Mouse (Mus musculus): ENCODE measurements around the gene Exoc4. TPM values are rescaled to one million over a fixed set of nuclear protein-coding genes. Genes with fewer than 3 reads are reported as not detected.

Exoc4 gene
- polyA plus RNA-seq, 1 experiment: 40.1 TPM

GRCm38 (mm10) chr6:33870468-33871142, 621.7 kb downstream of the Exoc4 start:
- no peak overlapping the region for H3ac ChIP-seq (ENCODE audit: control insufficient read depth, insufficient read length)
- no peaks in the 10 kb centered on the region for H3K27me3 ChIP-seq (ENCODE audit: control insufficient read depth, insufficient read depth, insufficient read length)
- H3K79me2 ChIP-seq (ENCODE audit: control insufficient read depth, insufficient read depth): no peaks in the 10 kb centered on the region
- H3K4me2 ChIP-seq (ENCODE audit: low read depth): no peak overlapping the region
- no peak overlapping the region for H3K4me3 ChIP-seq
- H3K36me3 ChIP-seq (ENCODE audit: control insufficient read depth, insufficient read depth): no peaks in the 10 kb centered on the region
- TF ChIP-seq MAX (IDR thresholded peaks at IDR 0.05; ENCODE audit: low read depth): no peak
- no peak for TF ChIP-seq MYOG (IDR thresholded peaks at IDR 0.05; ENCODE audit: control insufficient read depth in 1 of 3, insufficient read depth in 1 of 3, insufficient read length in 2 of 3, low read depth in 2 of 3)
- no peak for TF ChIP-seq TCF12 (IDR thresholded peaks at IDR 0.05; ENCODE audit: insufficient read depth, poor library complexity, severe bottlenecking)
- TF ChIP-seq SRF (IDR thresholded peaks at IDR 0.05; ENCODE audit: control insufficient read depth, insufficient read length, low read depth): no peak
- no peak for TF ChIP-seq POLR2A (IDR thresholded peaks at IDR 0.05; ENCODE audit: insufficient read length, low read depth)
- no peak for TF ChIP-seq E2F4 (IDR thresholded peaks at IDR 0.05; ENCODE audit: insufficient read depth)
- TF ChIP-seq USF1 (IDR thresholded peaks at IDR 0.05; ENCODE audit: low read depth): no peak
- no peak for TF ChIP-seq POLR2AphosphoS2 (IDR thresholded peaks at IDR 0.05; ENCODE audit: insufficient read length, low read depth)
- TF ChIP-seq MYOD1 (IDR thresholded peaks at IDR 0.05; ENCODE audit: control insufficient read depth in 1 of 3, insufficient read length in 2 of 3, low read depth in 2 of 3): no peak
- TF ChIP-seq CEBPB (IDR thresholded peaks at IDR 0.05; ENCODE audit: insufficient read depth, poor library complexity, severe bottlenecking): no peak
- TF ChIP-seq TCF3 (IDR thresholded peaks at IDR 0.05; ENCODE audit: insufficient read length, low read depth): no peak
- TF ChIP-seq REST (IDR thresholded peaks at IDR 0.05; ENCODE audit: insufficient read depth, insufficient read length): no peak

DNA sequence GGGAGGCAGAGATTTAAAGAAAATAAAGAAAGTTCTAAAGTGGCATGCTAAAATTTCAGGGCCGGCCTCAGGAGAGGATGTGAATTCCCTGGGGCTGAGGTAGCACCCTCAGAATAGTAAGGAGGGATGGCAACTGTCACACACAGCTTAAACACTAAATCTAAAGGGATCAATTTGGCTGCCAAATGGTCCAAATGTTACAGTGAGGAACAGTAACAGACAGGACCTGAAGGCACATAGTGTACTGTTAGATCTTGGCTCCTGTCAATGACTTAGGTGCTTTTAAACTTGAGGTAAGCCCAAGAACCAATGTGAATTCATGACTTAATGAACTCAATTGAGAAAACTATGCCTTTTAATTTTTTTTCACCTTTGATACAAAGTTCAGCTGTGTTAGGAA, 622.4 kb downstream of the Exoc4 start:
- no peak for TF ChIP-seq MYOD1 (IDR thresholded peaks at IDR 0.05; ENCODE audit: control insufficient read depth in 1 of 3, insufficient read length in 2 of 3, low read depth in 2 of 3)
- TF ChIP-seq E2F4 (IDR thresholded peaks at IDR 0.05; ENCODE audit: insufficient read depth): no peak
- no peak for TF ChIP-seq REST (IDR thresholded peaks at IDR 0.05; ENCODE audit: insufficient read depth, insufficient read length)
- TF ChIP-seq TCF12 (IDR thresholded peaks at IDR 0.05; ENCODE audit: insufficient read depth, poor library complexity, severe bottlenecking): no peak
- TF ChIP-seq MAX (IDR thresholded peaks at IDR 0.05; ENCODE audit: low read depth): no peak
- TF ChIP-seq POLR2A (IDR thresholded peaks at IDR 0.05; ENCODE audit: insufficient read length, low read depth): no peak
- TF ChIP-seq SRF (IDR thresholded peaks at IDR 0.05; ENCODE audit: control insufficient read depth, insufficient read length, low read depth): no peak
- TF ChIP-seq CEBPB (IDR thresholded peaks at IDR 0.05; ENCODE audit: insufficient read depth, poor library complexity, severe bottlenecking): no peak
- TF ChIP-seq POLR2AphosphoS2 (IDR thresholded peaks at IDR 0.05; ENCODE audit: insufficient read length, low read depth): no peak
- no peak for TF ChIP-seq TCF3 (IDR thresholded peaks at IDR 0.05; ENCODE audit: insufficient read length, low read depth)
- TF ChIP-seq USF1 (IDR thresholded peaks at IDR 0.05; ENCODE audit: low read depth): no peak
- no peak for TF ChIP-seq MYOG (IDR thresholded peaks at IDR 0.05; ENCODE audit: control insufficient read depth in 1 of 3, insufficient read depth in 1 of 3, insufficient read length in 2 of 3, low read depth in 2 of 3)
- Histone ChIP-seq H3K79me2 (ENCODE audit: control insufficient read depth, insufficient read depth) (no peaks in the 10 kb centered on the region), H3K36me3 (ENCODE audit: control insufficient read depth, insufficient read depth) (no peaks in the 10 kb centered on the region), H3K27me3 (ENCODE audit: control insufficient read depth, insufficient read depth, insufficient read length) (no peaks in the 10 kb centered on the region), H3K4me3 (no peak overlapping the region), H3ac (ENCODE audit: control insufficient read depth, insufficient read length) (no peak overlapping the region), H3K4me2 (ENCODE audit: low read depth) (no peak overlapping the region)

GRCm38 (mm10) chr6:33872192-33872591, 623.3 kb downstream of the Exoc4 start:
- no peak overlapping the region for H3ac ChIP-seq (ENCODE audit: control insufficient read depth, insufficient read length)
- H3K36me3 ChIP-seq (ENCODE audit: control insufficient read depth, insufficient read depth): no peaks in the 10 kb centered on the region
- no peaks in the 10 kb centered on the region for H3K27me3 ChIP-seq (ENCODE audit: control insufficient read depth, insufficient read depth, insufficient read length)
- TF ChIP-seq SRF (IDR thresholded peaks at IDR 0.05; ENCODE audit: control insufficient read depth, insufficient read length, low read depth) (no peak), CEBPB (IDR thresholded peaks at IDR 0.05; ENCODE audit: insufficient read depth, poor library complexity, severe bottlenecking) (no peak), USF1 (IDR thresholded peaks at IDR 0.05; ENCODE audit: low read depth) (no peak), MAX (IDR thresholded peaks at IDR 0.05; ENCODE audit: low read depth) (no peak), POLR2A (IDR thresholded peaks at IDR 0.05; ENCODE audit: insufficient read length, low read depth) (no peak), E2F4 (IDR thresholded peaks at IDR 0.05; ENCODE audit: insufficient read depth) (no peak), REST (IDR thresholded peaks at IDR 0.05; ENCODE audit: insufficient read depth, insufficient read length) (no peak), TCF3 (IDR thresholded peaks at IDR 0.05; ENCODE audit: insufficient read length, low read depth) (no peak), MYOD1 (IDR thresholded peaks at IDR 0.05; ENCODE audit: control insufficient read depth in 1 of 3, insufficient read length in 2 of 3, low read depth in 2 of 3) (no peak), MYOG (IDR thresholded peaks at IDR 0.05; ENCODE audit: control insufficient read depth in 1 of 3, insufficient read depth in 1 of 3, insufficient read length in 2 of 3, low read depth in 2 of 3) (no peak), POLR2AphosphoS2 (IDR thresholded peaks at IDR 0.05; ENCODE audit: insufficient read length, low read depth) (no peak), TCF12 (IDR thresholded peaks at IDR 0.05; ENCODE audit: insufficient read depth, poor library complexity, severe bottlenecking) (no peak)
- H3K4me3 ChIP-seq: no peak overlapping the region
- no peaks in the 10 kb centered on the region for H3K79me2 ChIP-seq (ENCODE audit: control insufficient read depth, insufficient read depth)
- no peak overlapping the region for H3K4me2 ChIP-seq (ENCODE audit: low read depth)

DNA sequence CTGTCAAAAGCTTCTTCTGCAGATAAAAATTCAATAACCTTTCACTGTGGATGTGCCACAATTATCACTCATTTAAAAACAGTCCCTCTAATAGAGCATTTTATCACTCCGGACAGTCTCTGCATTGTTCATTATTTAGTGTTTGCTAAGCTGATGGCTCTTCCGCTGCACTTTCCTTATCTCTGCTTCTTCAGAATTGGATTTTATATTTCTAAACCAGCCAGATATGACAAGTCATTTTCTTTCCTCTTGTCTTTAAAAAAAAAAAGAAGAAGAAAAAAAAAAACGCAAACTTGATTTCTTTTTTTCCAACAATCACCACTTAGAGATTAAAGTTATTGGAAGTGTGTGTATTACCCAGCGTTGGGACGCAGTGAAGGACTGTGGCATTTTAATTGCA, 624.1 kb downstream of the Exoc4 start:
- no peaks in the 10 kb centered on the region for H3K36me3 ChIP-seq (ENCODE audit: control insufficient read depth, insufficient read depth)
- TF ChIP-seq POLR2A (IDR thresholded peaks at IDR 0.05; ENCODE audit: insufficient read length, low read depth): no peak
- no peak for TF ChIP-seq USF1 (IDR thresholded peaks at IDR 0.05; ENCODE audit: low read depth)
- TF ChIP-seq MYOD1 (IDR thresholded peaks at IDR 0.05; ENCODE audit: control insufficient read depth in 1 of 3, insufficient read length in 2 of 3, low read depth in 2 of 3): no peak
- no peak for TF ChIP-seq MAX (IDR thresholded peaks at IDR 0.05; ENCODE audit: low read depth)
- TF ChIP-seq SRF (IDR thresholded peaks at IDR 0.05; ENCODE audit: control insufficient read depth, insufficient read length, low read depth): no peak
- no peak for TF ChIP-seq POLR2AphosphoS2 (IDR thresholded peaks at IDR 0.05; ENCODE audit: insufficient read length, low read depth)
- TF ChIP-seq TCF3 (IDR thresholded peaks at IDR 0.05; ENCODE audit: insufficient read length, low read depth): no peak
- no peak for TF ChIP-seq REST (IDR thresholded peaks at IDR 0.05; ENCODE audit: insufficient read depth, insufficient read length)
- TF ChIP-seq MYOG (IDR thresholded peaks at IDR 0.05; ENCODE audit: control insufficient read depth in 1 of 3, insufficient read depth in 1 of 3, insufficient read length in 2 of 3, low read depth in 2 of 3): no peak
- no peak for TF ChIP-seq E2F4 (IDR thresholded peaks at IDR 0.05; ENCODE audit: insufficient read depth)
- no peak for TF ChIP-seq CEBPB (IDR thresholded peaks at IDR 0.05; ENCODE audit: insufficient read depth, poor library complexity, severe bottlenecking)
- TF ChIP-seq TCF12 (IDR thresholded peaks at IDR 0.05; ENCODE audit: insufficient read depth, poor library complexity, severe bottlenecking): no peak
- no peak overlapping the region for H3ac ChIP-seq (ENCODE audit: control insufficient read depth, insufficient read length)
- H3K4me3 ChIP-seq: no peak overlapping the region
- no peaks in the 10 kb centered on the region for H3K27me3 ChIP-seq (ENCODE audit: control insufficient read depth, insufficient read depth, insufficient read length)
- H3K4me2 ChIP-seq (ENCODE audit: low read depth): no peak overlapping the region
- no peaks in the 10 kb centered on the region for H3K79me2 ChIP-seq (ENCODE audit: control insufficient read depth, insufficient read depth)
